Mouse (Mus musculus) CD4-positive, CD25-positive, alpha-beta regulatory T cell, adult 4 months (primary cell): ENCODE results near the gene 4930415O20Rik. TPM values are rescaled to one million over a fixed set of nuclear protein-coding genes. Genes with fewer than 3 reads are reported as not detected.

Experiments
- ATAC-seq: one replicate; pipeline ENCODE4 v1.8.0; 2017
- polyA plus RNA-seq, 2 experiments: library from polyadenylated mRNA; unstranded; fragments of 100-300 nt; shearing (Covaris generic); gene quantifications; one replicate each; pipeline ENCODE4 v1.2.1; 2017

4930415O20Rik gene
- polyA plus RNA-seq, 2 experiments from 2014 or later, result not detected

DNA sequence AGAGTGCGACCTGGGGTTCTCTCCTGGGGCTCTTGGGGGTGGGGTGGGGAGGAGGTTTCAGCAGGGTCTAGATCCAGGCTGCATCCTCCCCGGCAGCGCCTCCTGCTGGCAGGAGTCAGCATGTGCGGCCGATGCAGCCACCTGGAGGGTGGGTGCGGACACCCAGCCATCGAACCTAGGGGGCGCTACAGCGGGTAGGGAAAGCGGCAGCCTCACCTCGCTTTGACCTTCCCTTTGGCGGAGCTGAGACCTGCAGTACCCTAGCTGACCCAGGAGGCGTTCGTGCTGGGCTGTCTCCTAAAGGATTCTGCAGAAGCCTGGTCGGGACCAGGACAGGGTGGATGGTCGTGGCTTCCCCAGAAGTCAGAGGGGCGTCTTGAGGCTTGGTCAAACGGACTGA is 60.7 kb downstream of the 4930415O20Rik start:
- peak; percentile 51 for ATAC-seq

DNA sequence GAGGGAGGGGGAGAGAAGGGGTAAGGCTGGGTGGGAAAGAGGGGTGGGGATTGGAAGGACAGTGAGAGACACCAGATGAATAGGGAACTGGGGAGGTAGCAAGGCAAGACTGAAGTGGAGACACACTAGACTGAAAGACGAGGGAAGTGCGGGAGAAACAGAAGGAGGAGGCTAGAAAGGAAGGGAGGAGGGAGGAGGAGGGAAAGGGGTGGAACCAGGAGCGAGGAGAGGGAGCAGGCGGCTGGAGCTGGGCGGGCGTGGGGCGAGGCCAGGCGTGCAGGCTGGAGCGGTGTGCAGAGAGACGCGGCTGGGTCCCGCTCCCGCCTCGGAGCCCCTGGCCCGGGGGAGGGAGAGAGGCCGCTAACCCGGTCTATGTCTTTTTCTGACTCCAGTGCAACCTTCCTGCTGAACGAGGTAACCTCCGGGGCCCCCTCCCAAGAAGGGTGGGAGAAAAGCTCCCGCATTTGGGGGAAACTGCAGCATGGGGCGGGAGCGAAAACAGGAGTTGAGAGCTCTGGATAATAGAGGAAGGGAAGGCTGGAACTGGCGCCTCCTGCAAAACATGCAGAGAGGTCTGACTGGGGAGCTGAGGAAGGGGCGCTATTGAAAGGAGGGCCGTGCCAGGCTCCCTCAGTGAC is 61.4 kb downstream of the 4930415O20Rik start:
- ATAC-seq, result no peak

DNA sequence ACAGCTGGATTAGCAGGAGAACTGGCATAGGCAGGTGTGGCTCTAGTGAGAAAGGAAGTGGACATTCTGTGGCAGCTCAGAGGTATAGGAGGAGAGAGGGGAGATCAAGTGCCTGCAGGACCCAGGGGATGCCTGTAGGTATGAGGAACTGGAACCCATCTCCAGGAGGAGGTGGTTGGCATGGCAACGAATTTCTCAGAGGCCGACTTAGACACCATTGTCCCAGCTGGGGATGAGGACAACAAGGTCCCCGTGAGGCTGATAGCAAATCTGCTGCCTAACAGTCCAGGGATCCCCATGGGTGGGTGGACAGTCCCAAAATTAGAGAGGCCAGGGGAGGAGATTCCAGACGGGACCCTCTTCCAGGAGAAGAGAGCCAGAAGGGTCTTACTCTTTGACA is 62.1 kb downstream of the 4930415O20Rik start:
- no peak for ATAC-seq

DNA sequence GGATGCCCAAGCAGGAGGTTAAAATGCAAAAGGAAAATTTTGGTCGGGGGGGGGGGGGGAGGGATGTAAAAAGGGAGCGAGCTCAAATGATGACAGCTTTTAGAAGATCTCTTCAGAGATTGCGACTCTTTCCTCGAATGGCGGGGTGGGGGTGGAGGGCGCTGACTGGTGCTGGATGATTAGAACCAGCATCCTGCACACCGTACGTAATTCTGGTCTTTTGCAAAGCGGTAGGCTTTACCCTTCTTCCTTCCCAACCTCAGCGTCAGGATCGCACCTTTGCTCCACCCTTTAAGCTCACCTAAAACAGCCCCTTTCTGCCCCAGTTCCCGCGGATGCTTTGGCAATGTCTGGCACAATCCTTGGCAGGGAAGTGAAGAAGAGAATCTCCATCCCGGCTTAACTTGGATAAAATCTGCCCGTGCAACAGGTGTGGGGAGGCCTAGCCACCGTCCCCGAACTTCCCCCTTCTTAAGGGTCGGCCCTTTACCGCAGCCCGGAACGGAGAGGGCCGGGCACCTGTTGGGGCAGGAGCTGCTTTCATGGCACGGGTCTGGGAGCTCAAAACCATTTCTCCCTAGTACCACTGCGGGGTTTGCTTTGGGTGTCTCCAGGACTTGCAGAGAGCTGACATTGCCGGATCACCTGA is 63.1 kb downstream of the 4930415O20Rik start:
- peak; percentile 33 for ATAC-seq

DNA sequence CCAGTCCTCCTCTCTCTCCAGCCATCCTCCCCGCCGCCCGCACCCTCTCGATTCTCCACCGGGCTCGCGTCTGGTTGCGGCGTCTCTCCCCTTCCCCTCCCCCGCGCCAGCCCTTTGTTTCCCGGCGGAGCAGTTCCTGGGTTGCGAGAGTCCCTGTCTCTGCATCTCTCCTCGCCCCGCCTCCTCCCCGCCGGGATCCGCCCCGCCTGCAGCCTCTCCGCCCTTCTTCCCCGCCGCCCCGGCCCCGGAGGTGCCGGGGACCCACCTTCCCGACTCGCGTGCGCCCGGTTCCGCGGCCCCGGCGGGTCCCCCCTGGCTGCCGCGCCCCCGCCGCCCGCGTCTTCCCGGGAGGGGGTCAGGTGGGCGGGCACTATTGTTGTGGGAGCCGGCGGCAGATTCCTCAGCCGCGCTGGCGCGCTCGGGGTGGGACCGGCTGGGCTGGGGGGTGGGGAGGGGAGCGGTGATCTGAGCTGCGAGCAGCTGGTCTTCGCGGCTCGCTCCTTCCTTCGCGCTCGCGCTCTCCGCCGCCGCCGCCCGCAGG is 63.8 kb downstream of the 4930415O20Rik start:
- peak; percentile 49 for ATAC-seq

DNA sequence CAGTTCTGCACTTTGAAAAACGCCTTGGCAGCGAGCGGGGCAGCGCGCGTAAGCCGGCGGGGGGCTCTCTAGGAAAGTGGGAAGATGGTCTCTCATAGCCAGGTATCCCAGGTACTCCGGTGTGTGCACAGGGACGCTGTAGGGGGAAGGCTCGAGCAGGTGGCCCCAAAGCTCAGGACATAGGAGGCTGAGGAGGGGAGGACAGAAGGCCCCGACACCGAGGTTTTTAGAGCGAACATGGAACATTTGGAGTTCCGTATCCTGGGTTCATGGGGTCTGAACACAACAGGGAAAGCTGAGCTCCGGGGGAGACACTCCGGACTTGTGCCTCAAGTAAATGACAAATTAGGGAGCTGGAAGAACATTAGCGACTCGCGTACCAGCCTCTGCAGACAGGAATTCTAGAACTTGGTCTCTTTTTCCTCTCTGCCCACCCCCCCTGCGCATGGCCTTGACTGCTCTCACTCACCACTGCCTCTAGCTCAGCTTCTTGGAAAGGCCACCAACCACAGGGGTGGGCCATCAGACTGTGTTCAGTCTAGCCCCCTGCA is 64.6 kb downstream of the 4930415O20Rik start:
- no peak for ATAC-seq

DNA sequence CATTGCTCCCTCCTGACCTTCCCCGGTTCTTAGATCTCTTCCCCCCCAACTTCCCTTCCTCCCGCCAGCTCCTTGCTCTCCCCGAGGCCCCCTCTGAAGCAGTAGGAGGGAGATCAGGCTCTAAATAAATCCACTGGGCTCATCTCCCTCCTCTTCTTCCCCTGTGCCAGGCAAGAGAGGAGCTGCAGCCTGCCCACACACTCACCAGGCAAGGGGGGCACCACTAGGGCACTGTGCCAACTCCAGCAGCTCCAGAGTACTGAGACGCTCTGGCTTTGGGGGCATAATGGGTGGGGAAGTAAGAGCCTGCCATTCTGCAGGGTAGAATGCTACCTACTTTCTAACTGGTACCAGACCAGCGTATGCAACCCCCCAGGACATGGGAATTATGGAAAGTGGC is 65.7 kb downstream of the 4930415O20Rik start:
- no peak for ATAC-seq

DNA sequence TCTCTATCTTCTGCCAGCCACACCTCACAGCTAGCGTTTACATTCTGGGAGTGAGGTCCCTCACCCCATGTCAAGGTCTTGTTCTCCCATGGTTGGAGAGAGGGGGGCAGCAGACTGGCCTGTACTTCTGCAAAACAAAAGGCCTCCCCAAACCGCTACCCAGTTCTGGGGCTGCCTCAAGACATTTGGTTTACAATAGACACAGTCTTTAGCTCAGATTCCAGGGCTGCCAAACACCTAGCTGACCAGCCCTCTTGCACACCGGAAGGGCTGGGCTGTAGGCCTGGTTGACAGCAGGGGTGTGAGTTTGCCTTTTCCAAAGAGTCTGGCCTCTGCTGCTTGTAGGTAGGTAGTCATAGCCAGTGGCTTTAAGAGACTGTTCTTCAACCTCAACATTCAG is 66.4 kb downstream of the 4930415O20Rik start:
- ATAC-seq, result no peak

Other genes starting within 250 kb of the 4930415O20Rik start
- not detected for gene Olfr284, start 230.0 kb upstream of the 4930415O20Rik start, polyA plus RNA-seq
- not detected for gene Olfr283, start 190.1 kb upstream of the 4930415O20Rik start, polyA plus RNA-seq
- not detected for gene Olfr282, start 139.8 kb upstream of the 4930415O20Rik start, polyA plus RNA-seq
- gene Olfr281, start 118.4 kb upstream of the 4930415O20Rik start, polyA plus RNA-seq, result not detected
- gene OR5BS1P, start 101.1 kb upstream of the 4930415O20Rik start, polyA plus RNA-seq, result not detected
- under 1 TPM in 1 of 2 experiments, not detected in 1; 0.56 TPM for gene Lalba, start 88.3 kb upstream of the 4930415O20Rik start, polyA plus RNA-seq
- not detected for gene Olfr279, start 78.6 kb upstream of the 4930415O20Rik start, polyA plus RNA-seq
- 10 to 100 TPM; 27.2 to 36.2 TPM for gene Kansl2, start 36.7 kb upstream of the 4930415O20Rik start, polyA plus RNA-seq
- gene Ccnt1, start 81 bp upstream of the 4930415O20Rik start, polyA plus RNA-seq, result 100 to 1,000 TPM; 103 to 104 TPM
- gene Adcy6, start 39.1 kb downstream of the 4930415O20Rik start, polyA plus RNA-seq, result 1 to 10 TPM; 1.1 to 1.5 TPM
- gene Cacnb3, start 59.8 kb downstream of the 4930415O20Rik start, polyA plus RNA-seq, result not detected
- 10 to 100 TPM; 29.4 to 29.8 TPM for gene Ddx23, start 91.9 kb downstream of the 4930415O20Rik start, polyA plus RNA-seq
- 1 to 10 TPM in 1 of 2 experiments, under 1 TPM in 1; 0.35 to 1.9 TPM for gene Rnd1, start 106.5 kb downstream of the 4930415O20Rik start, polyA plus RNA-seq
- not detected for gene Ccdc65, start 137.2 kb downstream of the 4930415O20Rik start, polyA plus RNA-seq
- 1 to 10 TPM in 1 of 2 experiments, under 1 TPM in 1; 0.75 to 1.0 TPM for gene Fkbp11, start 157.2 kb downstream of the 4930415O20Rik start, polyA plus RNA-seq
- gene Arf3, start 192.2 kb downstream of the 4930415O20Rik start, polyA plus RNA-seq, result 10 to 100 TPM; 33.0 to 35.3 TPM
- gene Wnt10b, start 207.1 kb downstream of the 4930415O20Rik start, polyA plus RNA-seq, result not detected
- gene Wnt1, start 218.9 kb downstream of the 4930415O20Rik start, polyA plus RNA-seq, result not detected
- gene Ddn, start 238.5 kb downstream of the 4930415O20Rik start, polyA plus RNA-seq, result not detected